ENCODE assay signal across 16 mouse cellular contexts in genomic region chr19:10738811-10739210, GRCm38 (mm10). TPM values are rescaled to one million over a fixed set of nuclear protein-coding genes. Genes with fewer than 3 reads are reported as not detected.
DNase-seq lines count a peak whose midpoint lies in the region; ATAC-seq lines count a peak whose summit lies in the region.
"Had no signal": no experiment of that assay in that cellular context is flagged by ENCODE, and none has a peak within 500 bp of the region (broad histone marks: within the 10 kb centered on the region; RNA-seq: fewer than 3 reads in every experiment).

Gene Cd5 (minus strand): TSS chr19:10739002.

- H3K27me3 ChIP-seq in midbrain, embryonic 11.5 days (ENCODE audit: control insufficient read depth, insufficient read depth, low read length), result no peaks in the 10 kb centered on the region
- H3K27me3 ChIP-seq in midbrain, embryonic 15.5 days (replicated peaks), result no peaks in the 10 kb centered on the region
- no peaks in the 10 kb centered on the region for H3K27me3 ChIP-seq in liver, embryonic 12.5 days (replicated peaks)
- H3K27me3 ChIP-seq in kidney, embryonic 16.5 days (ENCODE audit: insufficient read depth, low read length), result no peaks in the 10 kb centered on the region
- H3K27me3 ChIP-seq: embryonic facial prominence, embryonic 15.5 days; heart, embryonic 13.5 days; hindbrain, embryonic 15.5 days had no signal

- WGBS in midbrain, embryonic 11.5 days, result 84% methylated on average over 4 of the region's 4 CpGs
- 75% methylated on average over 4 of the region's 4 CpGs for WGBS in midbrain, embryonic 15.5 days
- 36% methylated on average over 4 of the region's 4 CpGs for WGBS in liver, embryonic 12.5 days (ENCODE audit: insufficient replicate concordance)
- 64% methylated on average over 4 of the region's 4 CpGs for whole genome bisulfite sequencing in kidney, embryonic 16.5 days

- H3K4me3 ChIP-seq in midbrain, embryonic 11.5 days (ENCODE audit: low read depth, low read length), result no peak within 1 kb of the TSS
- H3K4me3 ChIP-seq in midbrain, embryonic 15.5 days, result no peak within 1 kb of the TSS
- no peak within 1 kb of the TSS for H3K4me3 ChIP-seq in liver, embryonic 12.5 days
- no peak within 1 kb of the TSS for H3K4me3 ChIP-seq in kidney, embryonic 16.5 days (ENCODE audit: low read length)
- H3K4me3 ChIP-seq: embryonic facial prominence, embryonic 15.5 days; heart, embryonic 13.5 days; hindbrain, embryonic 15.5 days had no signal

- no peak within 1 kb of the TSS for H3K27ac ChIP-seq in midbrain, embryonic 11.5 days (ENCODE audit: low read depth, low read length)
- no peak within 1 kb of the TSS for H3K27ac ChIP-seq in midbrain, embryonic 15.5 days
- no peak within 1 kb of the TSS for H3K27ac ChIP-seq in liver, embryonic 12.5 days
- no peak within 1 kb of the TSS for H3K27ac ChIP-seq in kidney, embryonic 16.5 days (ENCODE audit: low read length)
- H3K27ac ChIP-seq: embryonic facial prominence, embryonic 15.5 days; heart, embryonic 13.5 days; hindbrain, embryonic 15.5 days had no signal

- ATAC-seq in midbrain, embryonic 11.5 days (ENCODE audit: low FRiP score), result no peak
- ATAC-seq in midbrain, embryonic 15.5 days (replicated peaks), result no peak
- ATAC-seq in liver, embryonic 12.5 days, result 0 out of 2 replicates have a peak, but pooled peaks have one; percentile 16
- no peak for ATAC-seq in kidney, embryonic 16.5 days (ENCODE audit: low FRiP score, low TSS enrichment)
- ATAC-seq: forebrain, postnatal 0 days had no signal

- no peak within 1 kb of the TSS for H3K4me2 ChIP-seq in midbrain, embryonic 11.5 days
- no peak within 1 kb of the TSS for H3K4me2 ChIP-seq in midbrain, embryonic 15.5 days
- H3K4me2 ChIP-seq in liver, embryonic 12.5 days, result no peak within 1 kb of the TSS
- H3K4me2 ChIP-seq in kidney, embryonic 16.5 days (replicated peaks; ENCODE audit: low read depth, low read length), result no peak within 1 kb of the TSS
- H3K4me2 ChIP-seq: embryonic facial prominence, embryonic 15.5 days; heart, embryonic 13.5 days; hindbrain, embryonic 15.5 days had no signal

- no peaks in the 10 kb centered on the region for H3K4me1 ChIP-seq in midbrain, embryonic 11.5 days (ENCODE audit: control insufficient read depth, insufficient read depth, low read length)
- H3K4me1 ChIP-seq in midbrain, embryonic 15.5 days, result no peaks in the 10 kb centered on the region
- 0 out of 2 replicates have a peak, but pooled peaks cover 7% of the 10 kb centered on the region for H3K4me1 ChIP-seq in liver, embryonic 12.5 days
- H3K4me1 ChIP-seq in kidney, embryonic 16.5 days (ENCODE audit: insufficient read depth, low read length), result 0 out of 2 replicates have a peak, but pooled peaks cover 12% of the 10 kb centered on the region
- H3K4me1 ChIP-seq: hindbrain, embryonic 15.5 days had no signal

- no peak within 1 kb of the TSS for H3K9ac ChIP-seq in midbrain, embryonic 11.5 days (ENCODE audit: low read length)
- no peak within 1 kb of the TSS for H3K9ac ChIP-seq in midbrain, embryonic 15.5 days
- no peak within 1 kb of the TSS for H3K9ac ChIP-seq in liver, embryonic 12.5 days
- no peak within 1 kb of the TSS for H3K9ac ChIP-seq in kidney, embryonic 16.5 days (replicated peaks; ENCODE audit: low read length)
- H3K9ac ChIP-seq: embryonic facial prominence, embryonic 15.5 days; forebrain, postnatal 0 days; heart, embryonic 13.5 days; hindbrain, embryonic 15.5 days had no signal

- DNase-seq in midbrain, embryonic 11.5 days (ENCODE audit: low spot score, missing footprints), result peak; percentile 14
- DNase-seq in spleen, postnatal 10 days (ENCODE audit: low spot score in 2 of 2), result peak; percentile 34 to 58
- no peak for DNase-seq in Muller cell, postnatal 12 days (ENCODE audit: inconsistent ontology term)
- DNase-seq in ovary, postnatal 10 days (ENCODE audit: low spot score), result no peak
- DNase-seq in cerebellum, adult 9-10 months, result no peak
- DNase-seq: adrenal gland, postnatal 10 days; cerebellum, adult 9-11 months; forebrain, postnatal 0 days; kidney, postnatal 4 days; right cerebral cortex, adult 18-20 months had no signal

- no peaks in the 10 kb centered on the region for H3K9me3 ChIP-seq in midbrain, embryonic 11.5 days (ENCODE audit: control insufficient read depth, low read length)
- no peaks in the 10 kb centered on the region for H3K9me3 ChIP-seq in midbrain, embryonic 15.5 days
- H3K9me3 ChIP-seq in liver, embryonic 12.5 days (replicated peaks), result no peaks in the 10 kb centered on the region
- no peaks in the 10 kb centered on the region for H3K9me3 ChIP-seq in kidney, embryonic 16.5 days (ENCODE audit: low read length)
- H3K9me3 ChIP-seq: embryonic facial prominence, embryonic 15.5 days; heart, embryonic 13.5 days; hindbrain, embryonic 15.5 days had no signal

- H3K36me3 ChIP-seq in midbrain, embryonic 11.5 days (ENCODE audit: control insufficient read depth, insufficient read depth, low read length), result no peaks in the 10 kb centered on the region
- H3K36me3 ChIP-seq in midbrain, embryonic 15.5 days (replicated peaks), result no peaks in the 10 kb centered on the region
- H3K36me3 ChIP-seq in liver, embryonic 12.5 days, result no peaks in the 10 kb centered on the region
- no peaks in the 10 kb centered on the region for H3K36me3 ChIP-seq in kidney, embryonic 16.5 days (ENCODE audit: insufficient read depth, low read length)
- H3K36me3 ChIP-seq: embryonic facial prominence, embryonic 15.5 days; heart, embryonic 13.5 days; hindbrain, embryonic 15.5 days had no signal

RNA-seq across cellular contexts. Expression of gene Cd5, which starts in this region (rescaled TPM):
- polyA plus RNA-seq in midbrain, embryonic 11.5 days (2014; fragmentation: Nextera tagmentation; extraction: Ambion mirVana), result 0.08 and 0.22 TPM in 2 replicates
- 0.52 and 0.86 TPM in 2 replicates for polyA plus RNA-seq in midbrain, embryonic 15.5 days (2015; fragmentation: Nextera tagmentation; extraction: Ambion mirVana)
- polyA plus RNA-seq in liver, embryonic 12.5 days (2016; fragmentation: Nextera tagmentation; extraction: Ambion mirVana), result 0.24 TPM in 1 of 2 replicates, not detected in the other
- 0.19 and 0.31 TPM in 2 replicates for polyA plus RNA-seq in kidney, embryonic 16.5 days (2015; fragmentation: Nextera tagmentation; extraction: Ambion mirVana)

Comparison
In these comparisons a context has a peak if more than half of its experiments do, and no peak if none do; other contexts are left out.
1. Peak in DNase-seq in midbrain, embryonic 11.5 days; RNA of the gene not detected or under 1 TPM.
2. Peak in ATAC-seq in liver, embryonic 12.5 days; RNA of the gene not detected or under 1 TPM.
3. DNase-seq: peak in spleen, postnatal 10 days (2 of 2); none in Muller cell, postnatal 12 days (single experiment), ovary, postnatal 10 days (single experiment) and cerebellum, adult 9-10 months (single experiment).